Mouse (Mus musculus): ENCODE data around the gene Cdk2ap2.
"Not testable (repeated sequence)": the region's sequence is repeated elsewhere in the genome, so short reads cannot be mapped to it uniquely, and the experiment has no call there.

Cdk2ap2 gene

GRCm38 (mm10) chr19:4096642-4097440 lies at the start of gene Cdk2ap2:
Gene Cdk2ap2 (plus strand): TSS chr19:4097182.
- DNase-seq (ENCODE audit: extremely low read depth, low read depth, low spot score), result peak; percentile 80

GRCm38 (mm10) chr19:4047859-4048258 lies 49.1 kb upstream of the Cdk2ap2 start:
- DNase-seq (ENCODE audit: extremely low read depth, low read depth, low spot score), result peak; percentile 45

GRCm38 (mm10) chr19:4049069-4049468 lies 47.9 kb upstream of the Cdk2ap2 start:
- DNase-seq (ENCODE audit: extremely low read depth, low read depth, low spot score), result not testable (repeated sequence)

GRCm38 (mm10) chr19:4051016-4051415 lies 46.0 kb upstream of the Cdk2ap2 start:
- no peak for DNase-seq (ENCODE audit: extremely low read depth, low read depth, low spot score)

- DNase-seq (ENCODE audit: extremely low read depth, low read depth, low spot score), result no peak
Measured at GRCm38 (mm10) chr19:4051741-4052515, 45.1 kb upstream of the Cdk2ap2 start.

- DNase-seq (ENCODE audit: extremely low read depth, low read depth, low spot score), result no peak
Measured at GRCm38 (mm10) chr19:4052516-4053030, 44.4 kb upstream of the Cdk2ap2 start.

GRCm38 (mm10) chr19:4054613-4055012 lies 42.4 kb upstream of the Cdk2ap2 start:
- DNase-seq (ENCODE audit: extremely low read depth, low read depth, low spot score), result no peak

- DNase-seq (ENCODE audit: extremely low read depth, low read depth, low spot score), result no peak
Measured at GRCm38 (mm10) chr19:4055216-4055946, 41.6 kb upstream of the Cdk2ap2 start.

GRCm38 (mm10) chr19:4055947-4056693 lies 40.9 kb upstream of the Cdk2ap2 start:
- DNase-seq (ENCODE audit: extremely low read depth, low read depth, low spot score), result no peak

- no peak for DNase-seq (ENCODE audit: extremely low read depth, low read depth, low spot score)
Measured at GRCm38 (mm10) chr19:4056727-4057126, 40.3 kb upstream of the Cdk2ap2 start.

GRCm38 (mm10) chr19:4057389-4057788 lies 39.6 kb upstream of the Cdk2ap2 start:
- no peak for DNase-seq (ENCODE audit: extremely low read depth, low read depth, low spot score)

- DNase-seq (ENCODE audit: extremely low read depth, low read depth, low spot score), result no peak
Measured at GRCm38 (mm10) chr19:4057962-4058361, 39.0 kb upstream of the Cdk2ap2 start.

- no peak for DNase-seq (ENCODE audit: extremely low read depth, low read depth, low spot score)
Measured at GRCm38 (mm10) chr19:4058581-4058980, 38.4 kb upstream of the Cdk2ap2 start.

- DNase-seq (ENCODE audit: extremely low read depth, low read depth, low spot score), result peak; percentile 69
Measured at GRCm38 (mm10) chr19:4059069-4059740, 37.8 kb upstream of the Cdk2ap2 start, which contains the start of gene Gstp3. Gene Gstp3 (minus strand): TSS chr19:4059569.

- not testable (repeated sequence) for DNase-seq (ENCODE audit: extremely low read depth, low read depth, low spot score)
Measured at GRCm38 (mm10) chr19:4060044-4060898, 36.7 kb upstream of the Cdk2ap2 start.

- DNase-seq (ENCODE audit: extremely low read depth, low read depth, low spot score), result no peak
Measured at GRCm38 (mm10) chr19:4060899-4061465, 36.0 kb upstream of the Cdk2ap2 start.

- DNase-seq (ENCODE audit: extremely low read depth, low read depth, low spot score), result not testable (repeated sequence)
Measured at GRCm38 (mm10) chr19:4063357-4063756, 33.6 kb upstream of the Cdk2ap2 start.

GRCm38 (mm10) chr19:4064501-4064900 lies 32.5 kb upstream of the Cdk2ap2 start:
- not testable (repeated sequence) for DNase-seq (ENCODE audit: extremely low read depth, low read depth, low spot score)
